In the genomic region with DNA sequence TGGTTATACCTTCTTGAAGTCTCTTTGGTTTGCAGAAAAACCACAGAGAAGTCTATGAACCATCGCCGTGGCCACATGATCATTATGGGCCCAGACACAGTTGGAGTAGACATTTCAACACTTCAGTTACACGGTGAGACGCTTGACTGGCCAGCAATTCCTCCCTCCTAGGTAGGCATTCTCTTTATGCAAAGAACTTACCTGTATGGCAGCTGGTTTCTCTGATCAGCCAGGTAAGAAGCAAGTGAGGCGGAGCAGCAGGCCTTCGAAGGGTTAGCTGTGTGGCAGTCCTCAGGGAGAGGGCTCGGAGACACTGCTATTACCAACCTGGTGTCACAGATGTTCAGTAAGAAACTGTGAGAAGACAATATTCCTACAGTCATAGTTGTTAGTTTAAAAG, we compare ENCODE assay signal across 20 mouse cellular contexts. TPM values are rescaled to one million over a fixed set of nuclear protein-coding genes. Genes with fewer than 3 reads are reported as not detected.
"Had no signal": no experiment of that assay in that cellular context is flagged by ENCODE, and none has a peak within 500 bp of the region (broad histone marks: within the 10 kb centered on the region; RNA-seq: fewer than 3 reads in every experiment).

No protein-coding gene starts in this region.

- H3K4me2 ChIP-seq: limb, embryonic 12.5 days; limb, embryonic 15.5 days; liver, embryonic 11.5 days; lung, embryonic 14.5 days; neural tube, embryonic 12.5 days; neural tube, embryonic 15.5 days; stomach, embryonic 15.5 days had no signal

- H3K36me3 ChIP-seq: limb, embryonic 12.5 days; limb, embryonic 15.5 days; midbrain, embryonic 10.5 days; neural tube, embryonic 12.5 days; neural tube, embryonic 15.5 days; stomach, embryonic 15.5 days had no signal

- H3K27ac ChIP-seq: kidney, postnatal 0 days; layer of hippocampus, adult 2 months; limb, embryonic 12.5 days; limb, embryonic 15.5 days; liver, embryonic 14.5 days; macrophage; midbrain, embryonic 10.5 days; neural tube, embryonic 12.5 days; neural tube, embryonic 15.5 days; stomach, embryonic 15.5 days had no signal

- H3K9me3 ChIP-seq: limb, embryonic 15.5 days; midbrain, embryonic 10.5 days; neural tube, embryonic 12.5 days; neural tube, embryonic 15.5 days; stomach, embryonic 15.5 days had no signal

- DNase-seq: layer of hippocampus, adult 9-11 months; liver, postnatal 0 days; lung, embryonic 14.5 days; midbrain, embryonic 14.5 days; right cerebral cortex, postnatal 25 days; spleen, adult 18-20 months; thymus, postnatal 25 days had no signal

- ATAC-seq: liver, postnatal 0 days; lung, postnatal 0 days had no signal

- H3K4me3 ChIP-seq: layer of hippocampus, adult 2 months; limb, embryonic 12.5 days; limb, embryonic 15.5 days; midbrain, embryonic 10.5 days; neural tube, embryonic 12.5 days; neural tube, embryonic 15.5 days; stomach, embryonic 15.5 days had no signal

- H3K4me1 ChIP-seq: limb, embryonic 12.5 days; limb, embryonic 15.5 days; neural tube, embryonic 12.5 days; neural tube, embryonic 15.5 days; stomach, embryonic 15.5 days had no signal

- H3K27me3 ChIP-seq: limb, embryonic 12.5 days; limb, embryonic 15.5 days; neural tube, embryonic 12.5 days; neural tube, embryonic 15.5 days; stomach, embryonic 15.5 days had no signal

- H3K9ac ChIP-seq: limb, embryonic 12.5 days; limb, embryonic 15.5 days; liver, embryonic 14.5 days; liver, postnatal 0 days; lung, embryonic 14.5 days; neural tube, embryonic 12.5 days; neural tube, embryonic 15.5 days; stomach, embryonic 15.5 days had no signal

RNA-seq across cellular contexts. Expression of gene Gm36028, which starts 0.7 kb away (rescaled TPM):
- polyA plus RNA-seq: large intestine, adult 2 months; limb, embryonic 15.5 days; liver, postnatal 0 days; macrophage; neural tube, embryonic 12.5 days; neural tube, embryonic 15.5 days had no signal

RNA-seq across cellular contexts. Expression of gene Gpr156, which starts 56.1 kb away (rescaled TPM):
- polyA plus RNA-seq: liver, embryonic 11.5 days; macrophage had no signal
